Mouse (Mus musculus): Measurements from ENCODE around the gene Haus2.

The Haus2 gene

DNA sequence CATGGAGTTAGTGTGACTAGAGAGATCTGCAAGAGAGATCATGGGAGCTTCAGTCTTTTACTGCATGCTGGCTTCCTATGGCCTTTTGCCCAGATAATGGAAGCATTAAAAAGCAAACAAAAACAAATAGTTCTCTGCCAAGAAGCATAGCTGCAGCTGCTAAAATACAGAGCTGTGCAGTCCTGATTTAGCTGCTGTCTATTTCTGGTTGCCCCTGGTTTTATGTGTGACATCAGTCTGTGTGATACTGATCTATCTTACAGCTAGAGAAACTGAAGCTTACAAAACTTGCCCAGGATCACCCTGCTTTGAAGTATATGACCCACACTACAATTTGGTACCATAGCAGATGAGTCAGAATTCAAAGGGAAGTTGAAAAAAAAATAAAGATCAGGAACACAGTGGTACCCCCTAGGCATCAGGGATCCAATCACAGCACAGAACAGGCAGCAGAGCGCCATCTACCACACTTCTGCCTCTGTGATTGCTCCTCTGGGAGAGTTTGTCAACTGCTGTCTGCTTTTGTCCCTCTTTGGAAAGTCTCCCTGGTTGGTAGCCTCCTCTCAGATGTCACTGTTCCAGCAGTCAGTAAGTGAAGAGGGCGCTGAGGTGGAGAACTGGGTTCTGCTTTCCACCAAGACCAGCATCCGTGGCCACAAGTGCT lies 54.4 kb downstream of the Haus2 start:
- no peak for DNase-seq (ENCODE audit: low read depth, low spot score)

DNA sequence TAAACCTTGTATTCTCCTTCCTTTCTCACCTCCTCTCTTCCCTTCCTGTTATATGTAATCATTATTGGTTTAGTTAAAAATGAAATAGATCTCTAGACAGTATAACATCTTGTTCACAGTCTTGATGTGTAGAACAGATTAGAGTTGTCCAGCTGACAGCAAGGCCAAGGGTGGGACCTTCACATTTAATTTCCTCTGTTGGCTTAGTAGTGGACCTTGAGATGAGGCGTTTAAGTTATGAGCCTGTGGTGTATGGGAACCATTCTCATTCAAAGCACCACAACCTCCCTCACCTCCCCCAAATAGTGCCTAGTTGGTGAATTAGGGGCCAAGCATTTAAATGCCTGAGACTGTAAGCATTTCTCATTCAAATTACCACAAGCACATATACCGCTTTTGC lies 58.3 kb downstream of the Haus2 start:
- DNase-seq (ENCODE audit: low read depth, low spot score): no peak

DNA sequence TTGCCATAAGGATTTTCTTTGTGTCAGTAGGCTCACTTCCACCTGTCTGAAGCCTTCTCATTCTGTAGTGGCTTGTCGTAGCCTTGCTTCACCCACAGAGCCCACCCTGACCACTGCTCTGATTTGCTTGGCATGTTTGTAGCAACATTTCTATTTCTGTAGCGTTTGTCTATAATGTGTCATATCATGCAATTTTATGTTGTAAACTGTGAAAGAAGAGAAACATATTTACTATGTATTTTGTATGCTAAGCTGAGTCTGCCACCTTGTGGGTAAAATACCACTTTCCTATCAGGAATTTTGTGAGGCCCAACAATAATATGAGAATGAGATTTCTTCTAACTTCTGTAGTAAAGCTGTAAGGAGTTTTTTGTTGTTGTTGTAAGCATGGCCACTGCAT lies 61.1 kb downstream of the Haus2 start:
- DNase-seq (ENCODE audit: low read depth, low spot score): no peak
